Mouse (Mus musculus): ENCODE results near the gene Nek7. TPM values are rescaled to one million over a fixed set of nuclear protein-coding genes. Genes with fewer than 3 reads are reported as not detected.
A peak's percentile ranks its signal among the peaks of the same experiment; 100 is the strongest.

The Nek7 gene
- 29.2 and 31.5 TPM in 2 replicates for polyA plus RNA-seq (2016; fragmentation: Nextera tagmentation; extraction: Ambion mirVana)

DNA sequence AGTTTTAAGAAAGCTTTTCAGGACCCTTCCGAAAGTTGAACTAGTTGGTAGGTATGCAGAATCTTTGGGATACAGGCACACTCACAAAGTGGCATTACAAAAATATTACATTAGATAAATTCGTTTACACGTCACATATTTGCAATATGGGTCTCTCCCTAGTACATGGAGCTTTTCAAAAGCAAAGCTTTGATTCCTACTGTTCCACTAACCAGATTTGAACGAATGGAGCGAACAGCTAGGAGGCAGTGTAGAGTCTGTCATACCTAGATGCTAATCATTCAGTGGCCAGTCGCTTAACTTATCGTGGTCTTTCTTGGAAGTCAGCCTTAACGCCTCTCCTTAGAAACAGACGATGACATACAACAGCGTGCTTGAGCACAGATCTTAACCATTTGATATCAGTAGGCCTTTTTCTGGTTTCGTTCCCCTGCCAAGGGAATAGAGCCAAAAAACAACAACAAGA lies at the start of gene Nek7:
Nek7 (minus strand) TSS at position 146 of the 466 bp plus-strand sequence.
- 3% methylated on average over 11 of the region's 11 CpGs for WGBS

GRCm38 (mm10) chr1:138662342-138662741 lies 42.4 kb upstream of the Nek7 start:
- H3K4me3 ChIP-seq: no peak overlapping the region
- no peak for ATAC-seq (ENCODE audit: insufficient number of reproducible peaks, insufficient read depth, low FRiP score, low TSS enrichment)
- 66% methylated on average over 2 of the region's 2 CpGs for WGBS
- H3K4me1 ChIP-seq: no peaks in the 10 kb centered on the region
- H3K27ac ChIP-seq: no peak overlapping the region
- H3K36me3 ChIP-seq: no peaks in the 10 kb centered on the region
- no peaks in the 10 kb centered on the region for H3K9me3 ChIP-seq
- H3K9ac ChIP-seq: no peak overlapping the region
- H3K27me3 ChIP-seq: no peaks in the 10 kb centered on the region
- no peak overlapping the region for H3K4me2 ChIP-seq (replicated peaks)

More for the DNA sequence above, at the start of gene Nek7:
- H3K27me3 ChIP-seq: no peaks in the 10 kb centered on the region
- H3K9ac ChIP-seq: peak within 1 kb of the TSS; percentile 89
- H3K27ac ChIP-seq: peak within 1 kb of the TSS; percentile 98
- H3K4me1 ChIP-seq: peaks cover 5% of the 10 kb centered on the region; the same call in 1 of the 2 replicates
- peak within 1 kb of the TSS; percentile 87 for H3K4me3 ChIP-seq
- no peaks in the 10 kb centered on the region for H3K9me3 ChIP-seq
- no peaks in the 10 kb centered on the region for H3K36me3 ChIP-seq
- ATAC-seq (ENCODE audit: insufficient number of reproducible peaks, insufficient read depth, low FRiP score, low TSS enrichment): no peak
- H3K4me2 ChIP-seq (replicated peaks): peak within 1 kb of the TSS; percentile 62

DNA sequence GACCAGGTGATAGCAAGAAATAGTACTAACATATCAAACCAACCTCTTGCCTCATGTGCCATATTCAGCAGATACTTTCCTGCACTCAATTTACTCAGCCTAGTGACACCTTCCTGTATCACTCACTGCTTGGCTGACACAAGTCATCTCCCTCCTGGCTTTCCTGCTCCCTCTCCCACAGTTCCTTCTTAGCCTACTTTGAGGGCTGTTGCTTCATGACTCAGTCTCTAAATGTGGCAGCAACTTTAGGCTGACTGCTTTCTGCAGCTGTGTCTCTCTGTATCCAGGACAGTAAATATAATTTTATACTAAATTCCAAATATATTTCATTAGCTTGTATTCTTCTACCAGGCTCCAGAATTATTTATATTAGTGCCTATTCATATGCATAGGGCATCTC lies 34.3 kb upstream of the Nek7 start:
- Histone ChIP-seq H3K9ac (no peak overlapping the region), H3K4me1 (no peaks in the 10 kb centered on the region), H3K4me2 (replicated peaks) (no peak overlapping the region), H3K4me3 (no peak overlapping the region), H3K27me3 (no peaks in the 10 kb centered on the region), H3K27ac (no peak overlapping the region), H3K9me3 (no peaks in the 10 kb centered on the region), H3K36me3 (no peaks in the 10 kb centered on the region)
- no peak for ATAC-seq (ENCODE audit: insufficient number of reproducible peaks, insufficient read depth, low FRiP score, low TSS enrichment)

DNA sequence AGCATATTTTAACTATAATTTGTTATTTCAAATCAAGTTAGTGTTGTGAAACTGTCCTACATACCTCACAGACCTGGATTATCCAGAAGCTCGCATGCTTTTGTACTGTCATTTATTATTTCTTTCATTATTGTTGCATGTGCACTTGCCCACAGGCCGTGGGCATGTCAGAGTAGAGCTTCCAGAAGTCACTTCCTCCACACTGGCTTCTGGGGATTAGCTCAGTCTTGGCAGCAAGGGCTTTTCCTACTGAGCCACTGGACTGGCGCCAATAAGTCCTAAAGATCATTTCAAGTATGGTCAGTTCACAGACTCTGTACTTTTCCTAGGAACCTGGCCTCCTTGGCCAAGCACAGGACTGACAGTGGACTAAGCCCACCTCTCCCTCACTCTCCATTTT lies 25.1 kb upstream of the Nek7 start:
- Histone ChIP-seq H3K9ac (no peak overlapping the region), H3K4me2 (replicated peaks) (no peak overlapping the region), H3K4me1 (no peaks in the 10 kb centered on the region), H3K27me3 (no peaks in the 10 kb centered on the region), H3K4me3 (no peak overlapping the region), H3K27ac (no peak overlapping the region), H3K9me3 (no peaks in the 10 kb centered on the region), H3K36me3 (no peaks in the 10 kb centered on the region)
- WGBS: 68% methylated on average over 3 of the region's 3 CpGs
- no peak for ATAC-seq (ENCODE audit: insufficient number of reproducible peaks, insufficient read depth, low FRiP score, low TSS enrichment)

DNA sequence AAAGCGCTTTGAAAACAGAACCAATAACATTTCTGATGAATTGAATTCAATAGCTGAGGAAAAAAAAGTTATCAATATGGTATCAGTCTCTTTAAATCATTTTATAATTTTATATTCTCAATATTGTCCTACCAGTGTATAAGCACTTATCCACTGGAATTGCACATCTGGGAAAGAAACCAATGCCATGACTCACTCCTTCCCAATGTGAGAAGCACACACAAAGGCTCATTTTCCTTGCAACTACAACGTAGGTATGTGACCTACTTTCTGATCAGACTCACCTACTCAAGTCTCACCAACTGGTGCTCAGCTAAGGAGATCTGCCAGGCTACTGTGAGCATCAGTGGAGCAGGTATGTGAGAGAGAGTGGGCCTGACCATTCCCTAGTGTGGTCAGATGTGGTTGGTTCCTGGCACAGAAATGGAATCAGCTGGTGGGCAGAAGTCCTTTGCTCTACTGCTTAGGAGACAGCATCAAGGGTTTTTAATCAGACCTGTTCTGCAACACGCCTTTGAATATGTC lies 23.4 kb upstream of the Nek7 start:
- 92% methylated on average over 3 of the region's 3 CpGs for WGBS
- H3K9ac ChIP-seq: no peak overlapping the region
- H3K27ac ChIP-seq: no peak overlapping the region
- no peak overlapping the region for H3K4me3 ChIP-seq
- no peak for ATAC-seq (ENCODE audit: insufficient number of reproducible peaks, insufficient read depth, low FRiP score, low TSS enrichment)
- no peak overlapping the region for H3K4me2 ChIP-seq (replicated peaks)
- no peaks in the 10 kb centered on the region for H3K9me3 ChIP-seq
- no peaks in the 10 kb centered on the region for H3K36me3 ChIP-seq
- H3K27me3 ChIP-seq: no peaks in the 10 kb centered on the region
- no peaks in the 10 kb centered on the region for H3K4me1 ChIP-seq

DNA sequence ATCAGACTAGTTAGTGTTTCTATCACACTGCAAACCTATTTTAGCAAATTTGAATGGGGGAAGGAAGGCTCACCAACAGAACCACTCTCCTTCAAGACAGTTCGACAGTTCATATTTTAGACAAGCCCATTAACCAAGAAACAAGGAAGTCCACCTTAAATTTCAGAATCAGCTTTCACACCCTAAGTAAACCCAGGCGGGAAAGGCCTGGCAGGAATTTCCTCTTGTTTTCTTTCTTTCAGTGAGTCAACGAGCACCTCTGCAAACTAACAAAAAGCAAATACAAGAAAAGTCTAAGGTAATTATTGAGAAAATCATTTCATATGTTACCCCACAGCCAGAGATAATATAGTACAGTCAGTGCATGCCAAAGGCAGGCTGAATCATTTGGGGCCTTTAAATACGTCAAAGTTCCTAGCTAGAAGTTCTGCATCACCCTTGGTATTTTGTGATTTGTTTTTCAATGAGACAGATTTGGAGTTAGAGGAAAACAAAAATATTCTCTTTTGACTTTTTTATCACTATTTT lies 21.1 kb upstream of the Nek7 start:
- Histone ChIP-seq H3K4me3 (no peak overlapping the region), H3K4me2 (replicated peaks) (no peak overlapping the region), H3K4me1 (no peaks in the 10 kb centered on the region), H3K9me3 (no peaks in the 10 kb centered on the region), H3K27ac (no peak overlapping the region), H3K36me3 (no peaks in the 10 kb centered on the region), H3K9ac (no peak overlapping the region), H3K27me3 (no peaks in the 10 kb centered on the region)
- 53% methylated on average over 4 of the region's 4 CpGs for WGBS
- no peak for ATAC-seq (ENCODE audit: insufficient number of reproducible peaks, insufficient read depth, low FRiP score, low TSS enrichment)

- Histone ChIP-seq H3K4me3 (no peak overlapping the region), H3K27ac (no peak overlapping the region), H3K4me2 (replicated peaks) (no peak overlapping the region), H3K9ac (no peak overlapping the region), H3K27me3 (no peaks in the 10 kb centered on the region), H3K9me3 (no peaks in the 10 kb centered on the region), H3K36me3 (no peaks in the 10 kb centered on the region), H3K4me1 (no peaks in the 10 kb centered on the region)
- ATAC-seq (ENCODE audit: insufficient number of reproducible peaks, insufficient read depth, low FRiP score, low TSS enrichment): no peak
Observed at GRCm38 (mm10) chr1:138637850-138638249, 17.9 kb upstream of the Nek7 start.

GRCm38 (mm10) chr1:138634561-138634960 lies 14.6 kb upstream of the Nek7 start:
- ATAC-seq (ENCODE audit: insufficient number of reproducible peaks, insufficient read depth, low FRiP score, low TSS enrichment): no peak
- Histone ChIP-seq H3K4me1 (no peaks in the 10 kb centered on the region), H3K36me3 (no peaks in the 10 kb centered on the region), H3K9ac (no peak overlapping the region), H3K9me3 (no peaks in the 10 kb centered on the region), H3K27ac (no peak overlapping the region), H3K4me2 (replicated peaks) (no peak overlapping the region), H3K4me3 (no peak overlapping the region), H3K27me3 (no peaks in the 10 kb centered on the region)
- WGBS: 93% methylated on average over 1 of the region's 1 CpGs

DNA sequence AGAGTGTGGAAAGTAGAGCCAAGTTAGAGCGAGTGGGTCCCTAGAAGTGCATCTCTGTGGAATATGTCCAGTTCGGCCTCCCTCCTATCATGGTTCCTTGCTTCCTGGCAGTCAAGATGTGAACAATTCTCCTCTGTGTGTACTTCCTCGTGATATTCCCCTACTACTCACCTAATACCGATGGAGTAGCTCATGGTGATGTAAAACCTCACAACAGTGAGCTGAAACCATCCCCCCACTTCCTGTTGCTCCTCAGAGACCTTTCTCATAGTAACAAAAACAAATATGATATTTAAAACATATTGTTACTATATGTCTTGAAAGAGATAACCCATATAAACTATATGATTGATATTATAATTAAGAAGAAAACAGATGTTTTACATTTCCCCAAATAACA lies 9.0 kb upstream of the Nek7 start:
- Histone ChIP-seq H3K27ac (no peak overlapping the region), H3K27me3 (no peaks in the 10 kb centered on the region), H3K9ac (no peak overlapping the region), H3K4me2 (replicated peaks) (no peak overlapping the region), H3K4me3 (no peak overlapping the region), H3K9me3 (no peaks in the 10 kb centered on the region), H3K4me1 (no peaks in the 10 kb centered on the region), H3K36me3 (no peaks in the 10 kb centered on the region)
- ATAC-seq (ENCODE audit: insufficient number of reproducible peaks, insufficient read depth, low FRiP score, low TSS enrichment): no peak
- WGBS: 80% methylated on average over 4 of the region's 4 CpGs

DNA sequence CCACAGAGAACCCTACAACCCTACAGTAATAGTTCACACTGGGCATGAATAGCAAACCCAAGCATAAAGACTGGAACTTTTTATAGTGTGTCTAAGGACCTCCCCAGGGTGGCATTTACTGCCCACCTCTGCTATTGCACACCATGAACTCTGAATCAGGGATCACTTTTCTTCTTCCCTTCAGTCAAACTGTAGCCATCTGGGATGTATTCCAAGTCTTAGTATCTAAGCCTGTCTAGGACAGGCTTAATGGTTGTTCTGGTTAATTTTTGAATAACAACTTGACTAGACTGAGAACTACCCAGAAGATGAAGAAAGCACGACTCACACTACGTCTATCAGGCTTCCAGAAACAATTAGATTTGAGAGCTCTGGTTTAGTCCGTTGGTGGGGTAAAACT lies 8.5 kb upstream of the Nek7 start:
- Histone ChIP-seq H3K36me3 (no peaks in the 10 kb centered on the region), H3K4me3 (no peak overlapping the region), H3K4me1 (no peaks in the 10 kb centered on the region), H3K27me3 (no peaks in the 10 kb centered on the region), H3K9me3 (no peaks in the 10 kb centered on the region), H3K27ac (no peak overlapping the region), H3K9ac (no peak overlapping the region), H3K4me2 (replicated peaks) (no peak overlapping the region)
- no peak for ATAC-seq (ENCODE audit: insufficient number of reproducible peaks, insufficient read depth, low FRiP score, low TSS enrichment)
- WGBS: 76% methylated on average over 3 of the region's 3 CpGs

- H3K4me2 ChIP-seq (replicated peaks): no peak overlapping the region
- H3K27ac ChIP-seq: no peak overlapping the region
- H3K4me1 ChIP-seq: no peaks in the 10 kb centered on the region
- no peak for ATAC-seq (ENCODE audit: insufficient number of reproducible peaks, insufficient read depth, low FRiP score, low TSS enrichment)
- no peaks in the 10 kb centered on the region for H3K9me3 ChIP-seq
- no peaks in the 10 kb centered on the region for H3K36me3 ChIP-seq
- no peak overlapping the region for H3K9ac ChIP-seq
- H3K27me3 ChIP-seq: no peaks in the 10 kb centered on the region
- H3K4me3 ChIP-seq: no peak overlapping the region
- WGBS: 73% methylated on average over 3 of the region's 3 CpGs
Observed at GRCm38 (mm10) chr1:138627804-138628203, 7.9 kb upstream of the Nek7 start.

GRCm38 (mm10) chr1:138626288-138626687 lies 6.3 kb upstream of the Nek7 start:
- H3K4me3 ChIP-seq: no peak overlapping the region
- no peaks in the 10 kb centered on the region for H3K9me3 ChIP-seq
- H3K9ac ChIP-seq: no peak overlapping the region
- no peaks in the 10 kb centered on the region for H3K27me3 ChIP-seq
- no peak for ATAC-seq (ENCODE audit: insufficient number of reproducible peaks, insufficient read depth, low FRiP score, low TSS enrichment)
- H3K27ac ChIP-seq: no peak overlapping the region
- H3K4me2 ChIP-seq (replicated peaks): no peak overlapping the region
- WGBS: 78% methylated on average over 3 of the region's 3 CpGs
- peaks cover 2% of the 10 kb centered on the region; the same call in 1 of the 2 replicates for H3K4me1 ChIP-seq
- no peaks in the 10 kb centered on the region for H3K36me3 ChIP-seq
